Mouse (Mus musculus): ENCODE data around the gene Olfr1253.

- TF ChIP-seq SMC3 (IDR thresholded peaks at IDR 0.05; ENCODE audit: low read depth, low read length), result no peak
- TF ChIP-seq ZKSCAN1 (IDR thresholded peaks at IDR 0.05; ENCODE audit: borderline replicate concordance, low read depth, low read length), result no peak
- TF ChIP-seq CTCF (conservative IDR thresholded peaks at IDR 0.05 in 1 of 2, IDR thresholded peaks at IDR 0.05 in 1 of 2; ENCODE audit: low read depth in 2 of 2, low read length in 2 of 2), result no peak
- TF ChIP-seq ZNF384 (IDR thresholded peaks at IDR 0.05; ENCODE audit: low read depth, low read length), result no peak
- no peak for TF ChIP-seq UBTF (IDR thresholded peaks at IDR 0.05; ENCODE audit: low read depth, low read length)
Observed at GRCm38 (mm10) chr2:89793519-89793918, 36.6 kb upstream of the Olfr1253 start, which contains the start of gene Olfr1254.

Data from CH12.LX (cell line).